Mouse (Mus musculus) heart, adult 8-10 months (tissue): ENCODE measurements around the gene Cpsf2. TPM values are rescaled to one million over a fixed set of nuclear protein-coding genes. Genes with fewer than 3 reads are reported as not detected.

Experiments used
- DNase-seq: peaks from one replicate; pipeline ENCODE4 v3.0.0; 2022; ENCODE audit warnings: low spot score
- total RNA-seq, 4 experiments: library from RNA; stranded (reverse); gene quantifications; 2 replicates each; pipeline ENCODE4 v1.2.4; 2022

Cpsf2 gene
- total RNA-seq, 4 experiments from 2014 or later, result 10.9 to 13.2 (median 12.1) TPM

DNA sequence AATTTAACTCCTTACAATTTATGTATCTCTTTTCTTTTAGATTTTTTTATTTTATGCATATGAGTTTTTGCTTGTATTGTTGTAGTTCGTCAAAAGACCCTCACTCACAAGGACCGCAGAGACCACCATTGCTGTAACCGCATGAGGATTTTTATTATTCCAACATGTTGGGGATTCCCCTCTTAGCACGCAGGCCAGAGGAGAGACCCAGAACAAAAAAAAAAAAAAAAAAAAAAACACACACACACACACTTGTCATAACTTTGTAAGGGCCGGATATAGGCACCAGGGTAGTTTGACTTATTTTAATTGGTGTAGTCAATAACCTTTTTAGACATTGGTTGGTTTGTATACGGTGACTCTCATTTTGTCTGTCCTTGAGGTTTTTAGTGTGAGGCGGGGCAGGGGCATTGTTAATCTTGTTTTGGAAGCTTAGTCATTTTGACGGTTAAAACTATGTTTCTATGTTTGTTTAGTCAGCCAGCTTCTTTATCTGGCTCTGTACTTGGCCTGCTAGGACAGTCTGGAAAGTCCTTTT, 3.5 kb downstream of the Cpsf2 start:
- DNase-seq, result no peak

DNA sequence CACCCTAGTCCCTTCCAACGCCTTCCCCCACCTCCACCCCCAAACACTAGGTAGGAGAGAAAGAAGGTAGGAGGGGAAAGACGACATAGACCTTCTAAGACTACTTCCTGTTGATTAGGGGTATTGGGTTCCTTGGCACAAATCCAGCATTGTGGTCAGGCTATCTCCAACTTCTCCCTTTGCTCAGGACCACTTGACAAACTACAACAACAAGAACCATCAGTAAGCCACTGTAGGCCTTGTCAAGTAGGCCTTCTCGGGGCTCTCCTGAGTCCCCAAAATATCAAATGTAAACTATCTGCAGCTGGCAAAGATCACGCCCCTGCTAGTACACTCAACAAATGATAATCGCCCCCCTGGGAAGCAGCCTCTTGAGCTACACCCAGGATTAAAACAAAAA, 4.5 kb downstream of the Cpsf2 start:
- DNase-seq, result no peak

DNA sequence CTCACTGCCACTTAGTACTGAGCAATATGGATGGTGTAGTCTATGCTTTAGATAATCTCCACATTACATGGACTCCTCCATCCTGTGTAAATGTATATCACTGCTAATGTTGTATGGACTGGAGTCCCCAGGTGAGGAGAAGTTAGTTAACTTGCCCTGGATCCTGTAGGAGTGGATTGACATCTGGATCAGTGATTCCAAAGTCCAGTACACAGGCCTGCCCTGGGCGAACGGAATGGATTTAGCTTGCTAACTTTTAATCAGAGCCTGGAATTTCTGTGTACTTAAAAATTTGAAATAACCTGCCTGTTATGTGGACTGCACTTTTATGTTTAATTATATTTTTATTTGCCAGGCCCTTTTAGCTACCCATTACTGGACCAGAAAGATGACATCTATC, 5.8 kb downstream of the Cpsf2 start:
- DNase-seq, result no peak

DNA sequence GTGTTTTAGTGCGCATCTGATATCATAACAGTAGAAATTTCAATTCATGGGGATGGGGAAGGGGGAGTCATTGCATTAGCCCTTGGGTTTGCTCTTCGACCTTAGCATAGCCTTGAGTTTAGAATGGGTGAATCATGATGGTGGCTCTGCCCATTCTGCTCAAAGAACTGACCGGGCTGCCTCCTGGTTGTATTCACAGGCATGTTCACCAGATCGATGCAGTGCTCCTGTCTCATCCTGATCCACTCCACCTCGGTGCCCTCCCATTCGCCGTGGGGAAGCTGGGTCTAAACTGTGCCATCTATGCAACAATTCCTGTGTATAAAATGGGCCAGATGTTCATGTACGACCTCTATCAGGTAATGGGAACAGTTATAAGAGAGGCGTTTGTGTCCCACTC, 7.2 kb downstream of the Cpsf2 start:
- DNase-seq, result no peak

DNA sequence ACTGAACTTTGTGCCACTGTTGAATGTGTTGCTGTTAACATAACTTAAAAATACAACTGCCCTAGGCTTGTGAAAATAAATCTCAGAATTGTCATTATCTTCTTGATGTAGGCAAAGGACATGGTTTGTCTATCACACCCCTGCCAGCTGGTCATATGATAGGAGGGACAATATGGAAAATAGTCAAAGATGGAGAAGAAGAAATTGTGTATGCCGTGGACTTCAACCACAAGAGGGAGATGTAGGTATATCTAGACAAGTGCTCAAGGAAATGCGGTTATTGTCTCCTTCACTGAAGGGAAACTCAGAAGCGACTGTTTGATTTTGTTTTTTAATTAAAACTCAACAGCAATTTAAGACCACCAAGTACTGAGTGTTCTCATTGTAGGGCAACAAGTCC, 9.3 kb downstream of the Cpsf2 start:
- no peak for DNase-seq

DNA sequence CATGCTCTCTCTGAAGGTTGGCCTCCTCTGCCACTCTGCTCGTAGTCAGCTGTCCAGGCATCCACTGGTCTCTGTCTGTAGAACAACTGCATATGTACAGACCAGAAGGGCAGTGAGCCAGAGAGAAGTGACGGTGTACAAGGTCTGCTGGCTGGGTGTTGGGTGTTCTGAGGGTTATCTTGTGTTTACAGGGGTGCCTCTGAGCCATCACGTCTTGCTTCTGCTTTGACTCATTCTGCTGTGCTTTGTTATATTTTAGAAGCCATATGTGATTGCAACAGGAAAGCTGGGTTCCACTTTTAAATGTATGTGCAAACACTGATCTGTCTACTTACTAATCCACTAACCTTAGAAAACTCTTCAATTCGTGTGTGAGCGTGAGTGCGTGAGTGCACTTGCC, 11.9 kb downstream of the Cpsf2 start:
- no peak for DNase-seq

DNA sequence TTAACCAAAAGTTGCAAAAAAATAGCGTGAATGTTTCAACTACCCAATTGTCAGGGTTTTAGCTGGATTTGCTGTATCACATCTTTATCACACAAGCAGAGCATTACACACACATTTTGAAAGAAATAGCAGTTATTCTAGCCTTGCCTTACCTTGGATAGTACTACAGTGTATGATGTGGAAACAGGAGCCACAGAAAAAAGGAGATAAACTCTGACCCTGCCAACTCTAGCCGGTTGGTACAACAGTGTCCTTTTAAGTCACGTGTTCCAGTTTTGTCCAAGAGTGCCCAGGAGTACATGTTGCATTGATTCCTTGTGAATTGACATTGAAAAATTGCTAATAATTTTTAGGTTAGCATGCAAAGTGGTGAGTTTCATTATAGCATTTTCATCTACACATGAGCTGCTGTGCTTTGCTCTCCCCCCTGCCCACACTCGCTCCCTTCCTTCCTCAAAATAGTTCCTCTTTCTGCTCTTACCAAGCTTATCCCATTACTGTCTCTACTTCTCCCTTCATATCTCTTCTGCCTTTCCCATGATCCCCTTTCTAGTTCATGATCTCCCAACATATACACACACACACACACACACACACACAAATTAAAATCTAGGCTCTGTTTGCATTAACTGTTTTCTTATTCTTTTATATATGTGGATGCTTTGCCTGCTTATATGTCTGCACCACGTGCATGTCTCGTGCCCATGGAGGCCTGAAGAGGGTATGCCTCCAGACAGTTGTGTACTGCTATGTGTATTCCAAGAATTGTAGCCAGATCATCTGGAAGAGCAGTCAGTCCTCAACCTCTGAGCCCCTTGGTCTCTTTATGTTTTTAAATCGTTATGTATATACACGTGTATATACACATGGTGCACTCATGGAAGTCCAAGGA, 19.0 kb downstream of the Cpsf2 start:
- DNase-seq, result no peak

DNA sequence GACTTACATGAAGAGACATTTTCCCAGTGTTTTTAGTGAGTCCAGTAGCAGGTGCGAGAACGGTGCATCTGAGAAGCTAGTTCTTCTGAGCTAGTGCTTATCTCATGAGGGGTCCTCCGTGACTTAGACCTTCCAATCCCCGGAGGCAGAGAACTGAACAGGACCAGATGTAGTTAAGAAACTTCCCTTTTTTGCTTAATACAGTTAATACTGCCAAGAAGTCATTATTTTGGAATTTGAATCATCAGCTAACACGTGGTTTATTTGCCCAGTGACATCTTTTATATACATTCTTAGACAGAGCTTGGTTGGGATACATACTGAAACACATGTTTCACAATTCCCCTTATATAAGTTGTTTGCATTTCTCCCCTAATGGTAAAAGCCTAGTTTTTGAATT, 23.1 kb downstream of the Cpsf2 start:
- DNase-seq, result no peak

DNA sequence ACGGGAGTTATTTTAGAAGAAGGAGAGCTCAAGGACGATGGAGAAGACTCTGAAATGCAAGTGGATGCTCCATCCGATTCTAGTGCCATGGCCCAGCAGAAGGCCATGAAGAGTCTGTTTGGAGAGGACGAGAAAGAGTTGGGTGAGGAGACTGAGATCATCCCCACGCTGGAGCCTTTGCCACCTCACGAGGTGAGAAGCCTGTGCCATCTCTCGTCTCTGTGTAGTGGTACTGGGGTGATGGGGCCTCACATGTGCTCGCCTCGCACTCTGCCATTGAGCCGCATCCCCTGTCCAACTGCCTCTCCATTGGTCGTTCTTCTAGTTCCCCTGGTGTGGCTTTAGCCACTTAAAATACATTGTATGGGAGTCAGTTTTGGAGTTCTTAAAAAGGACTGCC, 25.0 kb downstream of the Cpsf2 start:
- no peak for DNase-seq

DNA sequence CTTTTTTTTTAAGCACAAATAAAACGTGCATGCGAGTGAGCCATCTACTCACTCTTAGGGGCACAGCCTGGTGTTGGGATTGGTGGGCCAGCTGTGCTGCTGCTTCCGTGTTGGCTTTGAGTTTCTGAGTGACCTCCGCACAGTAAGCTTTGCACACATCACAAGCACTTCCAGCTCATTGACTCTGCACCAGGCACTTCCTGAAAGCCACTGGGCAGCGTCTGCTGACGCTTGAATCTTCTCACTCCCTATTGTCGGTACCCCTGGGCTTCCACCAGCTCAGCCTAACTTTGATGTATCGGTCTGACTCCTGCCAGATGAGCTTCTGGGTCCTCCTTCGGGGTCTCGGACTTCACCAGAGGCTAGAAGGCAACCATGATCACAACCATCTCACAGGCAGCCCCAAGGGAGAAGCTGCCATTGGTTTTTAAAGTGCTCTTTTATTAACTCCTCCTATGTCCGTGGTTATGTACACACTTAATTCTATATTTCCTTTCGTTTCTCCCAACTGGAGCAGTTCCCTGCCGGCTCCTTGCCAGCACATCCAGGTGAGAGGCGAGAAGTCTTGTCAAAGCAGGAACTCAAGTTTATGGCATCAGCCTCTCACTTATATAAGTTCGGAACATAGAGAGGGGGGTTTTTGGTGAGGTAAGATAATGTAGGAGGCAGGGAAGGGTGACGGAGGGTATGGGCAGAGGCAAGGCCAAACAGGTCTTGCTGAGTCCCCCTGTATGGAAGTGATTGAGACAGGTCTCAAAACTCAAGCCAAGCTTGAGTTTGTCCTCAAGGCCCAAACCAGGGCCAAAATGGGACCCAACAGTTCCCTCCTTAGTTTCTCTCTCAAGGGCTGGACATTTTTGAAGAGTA, 32.6 kb downstream of the Cpsf2 start:
- no peak for DNase-seq

DNA sequence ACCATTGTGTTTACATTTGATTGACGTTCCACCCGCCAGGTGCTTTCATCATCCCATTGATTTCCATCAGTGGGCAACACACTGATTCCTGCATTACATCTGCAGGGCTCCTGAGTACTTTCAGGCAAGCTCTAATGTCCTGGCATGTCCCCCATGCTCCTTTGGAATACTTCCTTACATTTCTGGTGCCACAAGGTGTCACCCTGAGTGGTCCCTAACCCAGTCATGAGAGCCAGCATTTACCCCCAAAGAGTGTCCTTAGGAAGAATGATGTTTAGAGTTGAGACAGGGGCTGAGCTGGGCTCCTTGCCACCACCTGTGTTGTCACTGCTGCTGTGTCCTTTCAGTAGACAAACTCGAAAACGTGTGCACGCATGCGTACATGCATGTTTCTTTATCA, 33.8 kb downstream of the Cpsf2 start:
- DNase-seq, result no peak

DNA sequence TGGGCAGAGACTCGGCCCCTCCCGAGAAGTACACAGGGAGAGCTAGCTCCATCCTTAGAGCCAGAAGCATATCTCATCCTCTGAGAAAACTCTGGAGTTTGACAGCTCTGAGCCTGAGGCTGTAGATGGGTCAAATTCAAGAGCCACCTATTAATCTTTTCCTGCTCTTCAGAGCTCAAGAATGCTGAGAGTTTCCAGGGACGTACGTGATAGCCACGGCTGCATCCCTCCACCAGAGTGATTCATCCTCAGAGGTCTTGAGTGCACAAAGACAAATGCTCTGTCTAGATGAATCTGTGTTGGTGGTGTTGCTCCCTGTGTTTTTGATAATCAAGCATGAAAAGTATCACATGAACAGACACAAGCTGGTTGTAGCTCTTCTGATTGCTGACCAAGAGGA, 38.6 kb downstream of the Cpsf2 start:
- no peak for DNase-seq

DNA sequence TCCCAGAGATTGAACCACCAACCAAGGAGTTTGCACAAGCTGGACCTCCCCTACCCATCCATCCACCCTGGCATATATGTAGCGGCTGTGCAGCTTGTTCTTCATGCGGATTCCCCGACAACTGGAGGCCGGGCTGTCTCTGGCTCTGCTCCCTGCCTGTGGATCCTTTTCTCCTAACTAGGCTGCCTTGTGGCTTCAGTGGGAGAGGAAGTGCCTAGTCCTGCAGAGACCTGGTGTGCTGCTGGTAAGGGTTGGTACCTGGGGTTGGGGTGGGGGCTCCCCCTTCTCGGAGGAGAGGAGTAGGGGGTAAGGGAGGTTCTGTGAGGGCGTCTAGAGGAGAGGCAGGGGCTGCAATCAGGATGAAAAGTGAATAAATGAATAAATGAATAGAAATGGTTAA, 39.3 kb downstream of the Cpsf2 start:
- no peak for DNase-seq

DNA sequence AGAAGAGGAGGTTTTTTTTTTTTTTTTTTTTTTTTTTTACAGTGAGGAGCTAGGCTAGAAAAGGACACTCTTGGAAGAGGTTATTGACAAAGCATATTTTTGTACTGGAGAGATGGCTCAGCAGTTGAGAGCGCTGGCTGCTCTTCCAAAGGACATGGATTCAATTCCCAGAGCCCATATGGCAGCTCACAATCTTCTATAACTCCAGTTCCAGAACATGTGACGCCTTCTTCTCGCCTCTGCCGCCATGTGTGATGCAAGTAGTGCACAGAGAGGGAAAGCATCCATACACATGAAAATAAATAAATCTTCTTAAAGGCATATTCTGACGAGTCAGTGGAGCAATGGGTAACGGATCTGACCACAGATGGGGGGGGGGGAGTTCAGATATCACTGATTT, 46.1 kb downstream of the Cpsf2 start:
- no peak for DNase-seq

DNA sequence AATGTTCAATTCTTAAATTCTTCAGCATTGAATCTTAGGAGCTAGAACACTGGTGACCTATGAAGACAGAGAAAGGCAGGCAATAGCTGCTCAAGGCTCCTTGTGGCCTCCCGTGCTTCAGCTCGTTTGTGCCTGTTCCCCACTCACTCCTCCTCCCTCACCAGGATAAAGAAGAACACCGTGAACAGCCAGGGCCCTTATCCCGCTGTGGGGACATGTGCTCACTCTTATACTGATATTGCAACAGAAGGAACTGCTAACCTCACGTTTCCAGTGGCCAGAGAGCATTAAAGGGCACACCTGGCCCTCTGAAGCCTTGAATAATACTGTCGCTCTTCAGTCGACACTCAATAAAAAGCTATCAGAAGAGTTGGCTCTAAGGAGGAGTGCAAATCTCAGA, 53.4 kb downstream of the Cpsf2 start:
- DNase-seq, result no peak

DNA sequence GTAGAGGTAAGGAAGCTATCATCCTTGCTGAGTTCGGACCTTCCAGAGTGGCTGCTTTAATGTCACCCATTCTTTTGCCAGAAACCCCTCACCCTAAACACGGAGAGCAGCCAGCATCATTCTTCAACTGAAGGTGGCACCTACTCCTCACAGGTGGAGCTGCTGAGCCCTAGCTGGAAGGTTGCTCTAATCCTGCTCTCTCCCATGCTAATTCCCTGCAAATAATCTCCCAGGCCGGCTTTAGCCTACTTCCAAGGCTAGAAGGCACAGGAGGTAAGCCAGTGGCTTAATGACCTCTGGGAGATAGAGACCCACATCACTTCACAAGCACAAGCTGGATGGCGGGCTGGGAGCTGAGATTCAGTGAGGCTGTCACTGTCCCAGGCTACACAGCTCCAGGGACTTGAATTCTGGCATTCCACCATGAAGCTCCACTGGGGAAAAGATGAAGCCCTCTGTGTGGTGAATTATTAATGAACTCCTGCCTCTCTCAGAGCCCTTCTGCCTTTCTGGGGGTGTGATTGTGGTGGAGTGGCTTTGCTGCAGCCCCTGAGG, 54.2 kb downstream of the Cpsf2 start:
- DNase-seq, result no peak

DNA sequence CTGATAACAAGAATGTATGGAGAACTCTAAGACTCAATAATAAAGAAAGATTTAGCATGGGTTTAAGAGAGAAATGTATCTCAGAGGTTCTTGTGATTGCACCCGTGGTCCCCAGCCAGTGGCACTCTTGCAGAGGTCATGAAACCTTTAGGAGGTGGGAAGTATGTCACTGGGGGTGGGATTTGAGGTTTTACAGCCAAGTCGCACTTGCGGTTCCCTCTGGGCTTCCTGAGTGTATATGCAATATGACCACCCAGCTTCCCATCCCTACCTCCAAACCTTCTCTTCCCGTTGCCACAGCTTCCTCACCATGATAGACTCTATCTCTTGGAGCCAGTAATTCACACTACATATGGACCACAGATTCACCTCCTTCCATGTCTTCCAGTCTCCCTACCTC, 59.1 kb downstream of the Cpsf2 start:
- no peak for DNase-seq

DNA sequence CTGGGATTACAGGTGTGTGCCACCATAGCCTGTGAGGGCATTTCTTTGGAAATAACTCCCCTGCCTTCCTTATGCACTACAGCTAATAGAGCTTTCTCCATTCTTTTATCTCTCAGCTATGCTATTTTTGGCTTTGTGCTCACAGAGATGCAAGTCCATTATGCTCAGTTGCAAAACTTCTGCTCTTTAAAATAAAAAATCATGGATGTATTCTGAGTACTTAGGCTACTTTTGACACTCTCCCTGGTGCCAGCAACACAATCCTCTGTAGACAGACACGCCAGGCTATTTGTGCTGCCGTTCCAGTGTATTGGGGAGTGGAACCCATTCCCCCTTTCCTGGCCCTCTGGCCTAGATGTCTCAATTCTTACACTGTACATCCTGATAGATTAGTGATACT, 64.1 kb downstream of the Cpsf2 start:
- DNase-seq, result no peak

DNA sequence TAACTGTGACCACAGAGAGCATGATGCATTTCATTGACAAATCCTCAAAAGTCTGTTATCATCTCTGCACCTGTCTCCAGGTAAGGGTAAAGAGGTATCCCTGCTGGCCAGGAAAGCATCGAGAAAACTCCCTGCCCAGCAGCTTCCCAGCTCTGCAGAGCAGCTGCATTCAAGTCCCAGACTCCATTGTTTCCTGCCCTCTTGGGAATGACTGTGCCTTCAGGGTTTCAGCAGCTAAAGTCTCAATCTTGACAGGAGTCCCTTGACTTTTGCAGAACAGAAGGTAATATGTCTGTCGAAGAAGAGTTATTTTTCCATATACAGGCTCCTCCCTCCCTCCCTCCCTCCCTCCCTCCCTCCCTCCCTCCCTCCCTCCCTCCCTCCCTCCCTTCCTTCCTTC, 65.9 kb downstream of the Cpsf2 start:
- DNase-seq, result no peak

DNA sequence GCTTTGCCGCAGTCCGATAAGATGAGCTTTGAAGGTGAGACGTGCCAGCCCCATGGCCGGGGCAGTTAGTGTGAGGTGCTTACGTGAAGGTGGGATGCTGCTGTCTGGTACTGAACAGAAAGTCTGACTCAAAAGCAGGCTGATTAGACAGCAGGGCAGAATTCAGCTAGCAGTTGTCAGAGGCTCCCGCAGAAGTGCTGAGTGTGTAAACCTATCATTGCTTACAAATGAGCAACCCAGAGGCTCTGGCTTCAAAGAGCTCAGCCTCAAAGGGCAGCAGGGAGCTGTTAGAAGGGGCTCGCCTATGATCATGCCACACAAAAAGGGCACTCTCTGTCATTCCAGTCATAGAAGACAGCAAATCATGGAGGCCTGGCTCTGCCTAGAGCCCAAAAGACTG, 66.5 kb downstream of the Cpsf2 start:
- DNase-seq, result no peak

DNA sequence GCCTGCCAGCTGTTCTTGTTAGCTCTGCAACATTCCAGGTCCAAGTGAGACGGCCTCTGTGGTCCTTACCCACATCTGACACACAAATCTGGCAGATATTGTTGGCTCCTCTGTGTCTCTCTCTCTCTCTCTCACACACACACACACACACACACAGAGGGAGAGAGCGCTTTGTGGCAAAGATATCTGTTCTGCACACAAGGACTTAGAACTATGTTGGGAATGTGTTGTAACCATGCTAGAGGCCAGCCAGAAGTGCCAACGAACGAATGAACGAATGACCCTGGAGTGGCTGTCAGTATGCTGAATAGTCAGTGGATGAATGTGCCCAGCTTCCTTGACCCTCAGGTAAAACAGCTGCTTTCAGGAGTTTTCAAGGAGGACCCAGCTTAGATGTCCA, 68.1 kb downstream of the Cpsf2 start:
- no peak for DNase-seq

DNA sequence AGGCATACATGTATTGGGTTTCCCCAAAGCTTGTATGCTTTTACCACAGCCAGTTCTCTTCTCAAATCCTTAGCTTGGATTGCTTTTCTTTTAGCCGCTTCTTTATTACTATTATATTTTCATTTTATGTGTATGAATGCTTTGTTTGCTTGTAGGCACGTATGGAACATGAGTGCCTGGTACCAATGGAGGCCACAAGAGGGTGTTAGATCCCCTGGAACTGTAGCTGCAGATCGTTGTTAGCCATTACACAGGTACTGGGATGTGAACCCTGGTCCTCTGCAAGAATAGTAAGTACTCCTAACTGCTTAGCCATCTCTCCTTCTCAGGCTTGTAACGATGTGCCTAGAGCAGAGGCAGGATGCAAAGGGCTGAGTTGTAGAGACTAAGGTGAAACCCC, 78.4 kb downstream of the Cpsf2 start:
- no peak for DNase-seq
